Mouse (Mus musculus) thymus, adult 18-20 months (tissue): Measurements from ENCODE around the gene Cfap97.
"Not testable (repeated sequence)": the region's sequence is repeated elsewhere in the genome, so short reads cannot be mapped to it uniquely, and the experiment has no call there.

ENCODE experiments used
- DNase-seq, 2 experiments: peaks; one replicate each; pipeline ENCODE4 v3.0.0; 2022; ENCODE audit warnings: mixed read lengths in 2 of 2

The Cfap97 gene

GRCm38 (mm10) chr8:46151202-46152062, at the start of gene Cfap97:
Gene Cfap97, plus strand, starts transcription at chr8:46151771.
- peak; percentile 24 to 35 for DNase-seq

- no peak for DNase-seq
These were observed 48.1 kb upstream of the Cfap97 start for GRCm38 (mm10) chr8:46103434-46103833.

GRCm38 (mm10) chr8:46107690-46108089, 43.9 kb upstream of the Cfap97 start:
- no peak for DNase-seq

GRCm38 (mm10) chr8:46113421-46114170, 38.0 kb upstream of the Cfap97 start:
- DNase-seq = peak in 1 of 2 experiments; percentile 9

- no peak for DNase-seq
These were observed 34.4 kb upstream of the Cfap97 start for GRCm38 (mm10) chr8:46117172-46117571.

GRCm38 (mm10) chr8:46119176-46119575, 32.4 kb upstream of the Cfap97 start:
- DNase-seq = no peak

GRCm38 (mm10) chr8:46122498-46122897, 29.1 kb upstream of the Cfap97 start:
- no peak for DNase-seq

GRCm38 (mm10) chr8:46130426-46130825, 21.1 kb upstream of the Cfap97 start:
- DNase-seq = no peak

GRCm38 (mm10) chr8:46135546-46135945, 16.0 kb upstream of the Cfap97 start:
- not testable (repeated sequence) for DNase-seq

GRCm38 (mm10) chr8:46137336-46137735, 14.2 kb upstream of the Cfap97 start:
- no peak for DNase-seq

- no peak for DNase-seq
These were observed 13.6 kb upstream of the Cfap97 start for GRCm38 (mm10) chr8:46137843-46138596.

GRCm38 (mm10) chr8:46140376-46141120, 11.0 kb upstream of the Cfap97 start:
- DNase-seq = no peak

GRCm38 (mm10) chr8:46141688-46142087, 9.9 kb upstream of the Cfap97 start:
- DNase-seq = no peak

GRCm38 (mm10) chr8:46142498-46143081, 9.0 kb upstream of the Cfap97 start:
- DNase-seq = no peak

- DNase-seq = no peak
These were observed 8.1 kb upstream of the Cfap97 start for GRCm38 (mm10) chr8:46143470-46143869.

- DNase-seq = no peak
These were observed 7.6 kb upstream of the Cfap97 start for GRCm38 (mm10) chr8:46143924-46144323.

GRCm38 (mm10) chr8:46146173-46146572, 5.4 kb upstream of the Cfap97 start:
- no peak for DNase-seq

GRCm38 (mm10) chr8:46149306-46149705, 2.3 kb upstream of the Cfap97 start:
- no peak for DNase-seq

GRCm38 (mm10) chr8:46149782-46150181, 1.8 kb upstream of the Cfap97 start:
- no peak for DNase-seq

GRCm38 (mm10) chr8:46152064-46153031, 777 bp downstream of the Cfap97 start, which contains the start of gene Snx25:
Gene Snx25, minus strand, starts transcription at chr8:46152159.
- DNase-seq = peak; percentile 92 to 93

- no peak for DNase-seq
These were observed 1.5 kb downstream of the Cfap97 start for GRCm38 (mm10) chr8:46153042-46153441.
